Comparison of ENCODE assay signal across 8 mouse cellular contexts in the genomic region with DNA sequence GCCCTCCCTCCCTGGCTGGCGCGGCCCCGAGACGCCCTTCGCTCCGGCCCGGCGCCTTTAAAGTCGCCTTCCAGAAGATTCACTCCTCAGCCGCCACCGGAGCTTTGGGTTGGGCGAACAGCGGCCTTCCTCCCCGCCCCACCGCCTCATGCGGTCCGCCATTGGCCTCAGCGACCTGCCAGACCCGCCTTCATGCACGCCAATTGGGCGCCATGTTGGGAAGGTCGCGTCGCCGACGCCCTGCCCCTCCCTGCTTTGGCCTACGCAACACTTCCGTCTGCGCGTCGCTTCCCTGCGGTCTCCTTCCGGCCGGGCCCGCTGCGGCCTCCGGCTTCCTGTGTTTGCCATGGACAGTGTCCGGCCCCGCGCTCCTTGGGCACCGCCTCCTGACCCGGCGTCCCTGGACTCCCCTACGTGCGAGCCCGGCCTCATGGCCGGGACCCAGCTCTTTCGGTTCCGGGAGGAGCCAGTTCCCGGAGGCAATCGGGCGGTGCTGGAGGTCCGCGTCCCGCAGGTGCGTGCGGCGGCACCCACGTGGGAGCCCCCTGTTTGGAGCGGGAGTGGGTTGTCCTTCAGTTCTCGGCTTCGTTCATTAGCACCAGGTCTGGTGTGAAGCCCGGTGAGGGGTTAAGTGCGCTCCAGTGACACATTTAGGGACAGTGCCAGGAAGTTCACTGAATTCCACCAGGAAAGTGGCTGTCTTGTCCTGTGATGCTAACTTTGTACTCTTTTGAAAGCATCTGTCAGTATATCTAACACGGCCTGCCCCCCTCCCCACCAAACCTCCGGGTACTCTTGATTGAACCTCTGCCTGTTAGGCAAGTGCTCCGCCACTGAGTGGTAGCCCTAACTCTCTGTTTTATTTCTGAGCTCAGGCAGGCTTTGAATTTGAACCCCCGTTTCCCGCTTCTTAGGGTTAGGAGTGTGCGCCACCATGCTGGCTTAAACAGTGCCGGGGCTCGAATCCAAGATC. TPM values are rescaled to one million over a fixed set of nuclear protein-coding genes. Genes with fewer than 3 reads are reported as not detected.
DNase-seq lines count a peak whose midpoint lies in the region; ATAC-seq and TF ChIP-seq lines count a peak whose summit lies in the region.

A gene (plus strand): TSS at position 18 of the 973 bp plus-strand sequence.
A gene (minus strand): TSS at position 189 of the 973 bp plus-strand sequence.

- H3K4me1 ChIP-seq in ES-Bruce4 (ENCODE audit: control insufficient read depth, insufficient read depth, low read length), result peaks cover 6% of the 10 kb centered on the region
- peaks cover 46% of the 10 kb centered on the region for H3K4me1 ChIP-seq in forebrain, embryonic 13.5 days
- H3K4me1 ChIP-seq in liver, postnatal 0 days (ENCODE audit: insufficient read depth), result peaks cover 25% of the 10 kb centered on the region
- H3K4me1 ChIP-seq in neural tube, embryonic 14.5 days (ENCODE audit: control insufficient read depth, insufficient read depth, low read length), result peaks cover 28% of the 10 kb centered on the region

- WGBS in forebrain, embryonic 13.5 days, result under 1% methylated on average over 72 of the region's 72 CpGs
- WGBS in large intestine, adult 2 months, result under 1% methylated on average over 72 of the region's 72 CpGs
- WGBS in liver, postnatal 0 days (ENCODE audit: insufficient replicate concordance), result under 1% methylated on average over 70 of the region's 72 CpGs
- WGBS in neural tube, embryonic 14.5 days, result under 1% methylated on average over 62 of the region's 72 CpGs

- TF ChIP-seq CTCF in ES-Bruce4 (IDR thresholded peaks at IDR 0.05; ENCODE audit: low read depth, low read length), result no peak
- TF ChIP-seq CTCF in liver, postnatal 0 days (IDR thresholded peaks at IDR 0.05; ENCODE audit: low read depth), result no peak

- peak; percentile 98 for DNase-seq in heart, postnatal 10 days
- peak; percentile 86 for DNase-seq in large intestine, adult 2 months (ENCODE audit: low read depth, low spot score)
- peak; percentile 98 for DNase-seq in liver, postnatal 0 days
- peak; percentile 94 for DNase-seq in testis, postnatal 10 days (ENCODE audit: low spot score)

- H3K4me2 ChIP-seq in forebrain, embryonic 13.5 days, result peak within 1 kb of the TSS; percentile 89
- peak within 1 kb of the TSS; percentile 96 for H3K4me2 ChIP-seq in liver, postnatal 0 days (ENCODE audit: low read depth, low read length)
- H3K4me2 ChIP-seq in neural tube, embryonic 14.5 days (ENCODE audit: low read depth, low read length), result peak within 1 kb of the TSS; percentile 93

- no peak for TF ChIP-seq POLR2A in ES-Bruce4 (IDR thresholded peaks at IDR 0.05; ENCODE audit: insufficient read depth, low read length)

- H3K36me3 ChIP-seq in ES-Bruce4 (ENCODE audit: control insufficient read depth, insufficient read depth, low read length, poor library complexity, severe bottlenecking), result peaks cover 45% of the 10 kb centered on the region
- H3K36me3 ChIP-seq in forebrain, embryonic 13.5 days (ENCODE audit: poor library complexity, severe bottlenecking), result peaks cover 42% of the 10 kb centered on the region
- peaks cover 43% of the 10 kb centered on the region for H3K36me3 ChIP-seq in liver, postnatal 0 days (replicated peaks; ENCODE audit: insufficient read depth, low read length)
- peaks cover 21% of the 10 kb centered on the region for H3K36me3 ChIP-seq in neural tube, embryonic 14.5 days (ENCODE audit: control insufficient read depth, insufficient read depth, low read length)

- no peaks in the 10 kb centered on the region for H3K9me3 ChIP-seq in ES-Bruce4 (replicated peaks; ENCODE audit: control insufficient read depth, insufficient read depth, low read length, poor library complexity, severe bottlenecking)
- no peaks in the 10 kb centered on the region for H3K9me3 ChIP-seq in forebrain, embryonic 13.5 days (replicated peaks)
- no peaks in the 10 kb centered on the region for H3K9me3 ChIP-seq in liver, postnatal 0 days (ENCODE audit: low read length)
- no peaks in the 10 kb centered on the region for H3K9me3 ChIP-seq in neural tube, embryonic 14.5 days (ENCODE audit: control insufficient read depth, low read length)

- H3K9ac ChIP-seq in ES-Bruce4 (ENCODE audit: low read depth, poor library complexity, severe bottlenecking), result peak within 1 kb of the TSS; percentile 86
- H3K9ac ChIP-seq in forebrain, embryonic 13.5 days, result peak within 1 kb of the TSS; percentile 89
- H3K9ac ChIP-seq in liver, postnatal 0 days (replicated peaks), result peak within 1 kb of the TSS; percentile 96
- H3K9ac ChIP-seq in neural tube, embryonic 14.5 days (replicated peaks; ENCODE audit: low read depth, low read length), result peak within 1 kb of the TSS; percentile 85

- H3K4me3 ChIP-seq in ES-Bruce4 (ENCODE audit: low read depth, low read length), result peak within 1 kb of the TSS; percentile 94
- peak within 1 kb of the TSS; percentile 83 for H3K4me3 ChIP-seq in forebrain, embryonic 13.5 days
- peak within 1 kb of the TSS; percentile 94 for H3K4me3 ChIP-seq in liver, postnatal 0 days (ENCODE audit: low read depth, low read length)
- H3K4me3 ChIP-seq in neural tube, embryonic 14.5 days (ENCODE audit: low read depth, low read length), result peak within 1 kb of the TSS; percentile 84

- H3K27me3 ChIP-seq in ES-Bruce4 (ENCODE audit: control insufficient read depth, insufficient read depth, low read length, poor library complexity, severe bottlenecking), result no peaks in the 10 kb centered on the region
- H3K27me3 ChIP-seq in forebrain, embryonic 13.5 days, result no peaks in the 10 kb centered on the region
- H3K27me3 ChIP-seq in liver, postnatal 0 days (ENCODE audit: insufficient read depth, low read length), result no peaks in the 10 kb centered on the region
- H3K27me3 ChIP-seq in neural tube, embryonic 14.5 days (ENCODE audit: control insufficient read depth, insufficient read depth, low read length), result no peaks in the 10 kb centered on the region

- intact Hi-C loops in heart, postnatal 10 days (cut with DNase I), result loop anchor here (1.0 to 2.0 kb wide), 2 partner anchors 9 to 15 kb away; a partner anchor contains a TSS

- 0 out of 2 replicates have a peak, but pooled peaks have one; percentile 20 for TF ChIP-seq EP300 in ES-Bruce4 (IDR thresholded peaks at IDR 0.05; ENCODE audit: insufficient read depth, low read depth, low read length)
- peak; percentile 24; the same call in 1 of the 2 replicates for TF ChIP-seq EP300 in liver, postnatal 0 days (IDR thresholded peaks at IDR 0.05; ENCODE audit: low read depth)

- peak within 1 kb of the TSS; percentile 32 for H3K27ac ChIP-seq in ES-Bruce4 (ENCODE audit: insufficient read depth, low read length)
- H3K27ac ChIP-seq in forebrain, embryonic 13.5 days, result peak within 1 kb of the TSS; percentile 98
- peak within 1 kb of the TSS; percentile 99 for H3K27ac ChIP-seq in liver, postnatal 0 days (ENCODE audit: low read depth)
- H3K27ac ChIP-seq in neural tube, embryonic 14.5 days (ENCODE audit: low read depth, low read length), result peak within 1 kb of the TSS; percentile 97

- ATAC-seq in cerebellum, adult (ENCODE audit: insufficient number of reproducible peaks, low FRiP score, low TSS enrichment), result peak; percentile 94
- peak; percentile 96 for ATAC-seq in forebrain, embryonic 13.5 days
- ATAC-seq in liver, postnatal 0 days, result peak; percentile 92
- ATAC-seq in neural tube, embryonic 14.5 days (ENCODE audit: low read depth), result peak; percentile 95

RNA-seq across cellular contexts. Expression of the first gene that starts in this region (rescaled TPM):
- 27.5 TPM in 2 replicates for polyA plus RNA-seq in ES-Bruce4 (2011; ENCODE audit: insufficient read depth, insufficient read length, low read depth, missing spikeins)
- 83.6 and 85.7 TPM in 2 replicates for polyA plus RNA-seq in forebrain, embryonic 13.5 days (2015; fragmentation: Nextera tagmentation; extraction: Ambion mirVana)
- total RNA-seq in heart, postnatal 10 days (2021), result 10 to 100 TPM; 32.0 to 35.1 TPM
- polyA plus RNA-seq in large intestine, adult 2 months (2012; rRNA removed), result 21.8 and 22.4 TPM in 2 replicates
- polyA plus RNA-seq in liver, postnatal 0 days (2015; fragmentation: Nextera tagmentation; extraction: Ambion mirVana), result 32.6 and 33.0 TPM in 2 replicates
- polyA plus RNA-seq in neural tube, embryonic 14.5 days (2014; fragmentation: Nextera tagmentation; extraction: Ambion mirVana), result 67.4 and 73.3 TPM in 2 replicates

RNA-seq across cellular contexts. Expression of the second gene that starts in this region (rescaled TPM):
- polyA plus RNA-seq in ES-Bruce4 (2011; ENCODE audit: insufficient read depth, insufficient read length, low read depth, missing spikeins), result 45.6 and 49.0 TPM in 2 replicates
- polyA plus RNA-seq in forebrain, embryonic 13.5 days (2015; fragmentation: Nextera tagmentation; extraction: Ambion mirVana), result 77.7 and 78.0 TPM in 2 replicates
- 10 to 100 TPM; 33.3 to 37.8 TPM for total RNA-seq in heart, postnatal 10 days (2021)
- polyA plus RNA-seq in large intestine, adult 2 months (2012; rRNA removed), result 26.6 and 30.2 TPM in 2 replicates
- polyA plus RNA-seq in liver, postnatal 0 days (2015; fragmentation: Nextera tagmentation; extraction: Ambion mirVana), result 18.5 and 19.0 TPM in 2 replicates
- polyA plus RNA-seq in neural tube, embryonic 14.5 days (2014; fragmentation: Nextera tagmentation; extraction: Ambion mirVana), result 65.6 and 71.7 TPM in 2 replicates

Comparison
In these comparisons a context has a peak if more than half of its experiments do, and no peak if none do; other contexts are left out.
1. Peak in every context shown above with its lines: DNase-seq, ATAC-seq, H3K4me3 ChIP-seq and H3K27ac ChIP-seq.
2. H3K27ac ChIP-seq: peak in every context shown above with its lines; median percentile 99 in liver, postnatal 0 days; 98 in forebrain, embryonic 13.5 days; 97 in neural tube, embryonic 14.5 days; 32 in ES-Bruce4.